Comparison of ENCODE assay signal across 7 mouse cellular contexts in genomic region chr4:104366491-104366890, GRCm38 (mm10).
DNase-seq lines count a peak whose midpoint lies in the region; ATAC-seq and TF ChIP-seq lines count a peak whose summit lies in the region.

No protein-coding gene starts in this region.

- no peak for TF ChIP-seq POLR2A in lung, adult 2 months (IDR thresholded peaks at IDR 0.05; ENCODE audit: borderline replicate concordance, extremely low read depth, low read depth, low read length)
- no peak for TF ChIP-seq POLR2A in small intestine, adult 2 months (IDR thresholded peaks at IDR 0.05; ENCODE audit: low read depth, low read length)

- peaks cover 12% of the 10 kb centered on the region for H3K4me1 ChIP-seq in lung, embryonic 16.5 days (replicated peaks; ENCODE audit: control insufficient read depth, insufficient read depth, low read length)
- H3K4me1 ChIP-seq in lung, adult 2 months (ENCODE audit: control insufficient read depth, insufficient read depth, low read length) = no peaks in the 10 kb centered on the region; the same call in 1 of the 2 replicates
- H3K4me1 ChIP-seq in forebrain, embryonic 13.5 days = peaks cover 40% of the 10 kb centered on the region
- peaks cover 23% of the 10 kb centered on the region for H3K4me1 ChIP-seq in limb, embryonic 12.5 days (replicated peaks)
- H3K4me1 ChIP-seq in small intestine, adult 2 months (ENCODE audit: control insufficient read depth, insufficient read depth, insufficient read length, low read length) = peaks cover 5% of the 10 kb centered on the region

- intact Hi-C loops in left cerebral cortex, postnatal 10 days (cut with DNase I) = loop anchor here (5.0 kb wide), 1 partner anchor 526 kb away; no protein-coding TSS in a partner anchor

- DNase-seq in lung, adult 2 months = no peak
- no peak for DNase-seq in adrenal gland, adult 18-20 months (ENCODE audit: low spot score in 2 of 2)
- no peak for DNase-seq in left cerebral cortex, postnatal 10 days (ENCODE audit: extremely low spot score in 1 of 2, low spot score in 2 of 2)

- ATAC-seq in lung, embryonic 16.5 days (ENCODE audit: low read depth) = no peak
- ATAC-seq in forebrain, embryonic 13.5 days = no peak
- no peak for ATAC-seq in limb, embryonic 12.5 days (ENCODE audit: insufficient number of reproducible peaks, insufficient read depth, low FRiP score, low TSS enrichment, low read depth)

- H3K27me3 ChIP-seq in lung, embryonic 16.5 days (ENCODE audit: control insufficient read depth, insufficient read depth, low read depth, low read length) = peaks cover 57% of the 10 kb centered on the region
- 0 out of 2 replicates have a peak, but pooled peaks cover 8% of the 10 kb centered on the region for H3K27me3 ChIP-seq in forebrain, embryonic 13.5 days
- H3K27me3 ChIP-seq in limb, embryonic 12.5 days = peaks cover 68% of the 10 kb centered on the region
- H3K27me3 ChIP-seq in small intestine, adult 2 months (ENCODE audit: control insufficient read depth, insufficient read depth, low read length) = peaks cover 3% of the 10 kb centered on the region; the same call in 1 of the 2 replicates

- no peak overlapping the region for H3K27ac ChIP-seq in lung, embryonic 16.5 days (ENCODE audit: low read length)
- peak overlapping the region; percentile 92 for H3K27ac ChIP-seq in forebrain, embryonic 13.5 days
- H3K27ac ChIP-seq in limb, embryonic 12.5 days = no peak overlapping the region
- H3K27ac ChIP-seq in small intestine, adult 2 months (ENCODE audit: insufficient read depth, low read depth, low read length) = no peak overlapping the region

- WGBS in lung, embryonic 16.5 days = 7% methylated on average over 8 of the region's 8 CpGs
- 13% methylated on average over 8 of the region's 8 CpGs for WGBS in lung, adult 2 months
- 3% methylated on average over 8 of the region's 8 CpGs for WGBS in forebrain, embryonic 13.5 days
- WGBS in limb, embryonic 12.5 days = 3% methylated on average over 8 of the region's 8 CpGs
- 51% methylated on average over 8 of the region's 8 CpGs for whole genome bisulfite sequencing in small intestine, adult 2 months

- H3K4me2 ChIP-seq in lung, embryonic 16.5 days (ENCODE audit: low read depth, low read length) = peak overlapping the region; percentile 68
- H3K4me2 ChIP-seq in forebrain, embryonic 13.5 days = peak overlapping the region; percentile 83
- peak overlapping the region; percentile 94 for H3K4me2 ChIP-seq in limb, embryonic 12.5 days

- H3K9me3 ChIP-seq in lung, embryonic 16.5 days (ENCODE audit: control insufficient read depth, low read length) = no peaks in the 10 kb centered on the region
- no peaks in the 10 kb centered on the region for H3K9me3 ChIP-seq in forebrain, embryonic 13.5 days (replicated peaks)
- no peaks in the 10 kb centered on the region for H3K9me3 ChIP-seq in limb, embryonic 12.5 days

- TF ChIP-seq CTCF in lung, adult 2 months (IDR thresholded peaks at IDR 0.05; ENCODE audit: insufficient read depth, low read length) = no peak
- no peak for TF ChIP-seq CTCF in small intestine, adult 2 months (IDR thresholded peaks at IDR 0.05; ENCODE audit: extremely low read depth, insufficient read length, insufficient replicate concordance, low read depth, low read length)

- H3K4me3 ChIP-seq in lung, embryonic 16.5 days (ENCODE audit: low read length) = peak overlapping the region; percentile 51
- no peak overlapping the region for H3K4me3 ChIP-seq in lung, adult 2 months (replicated peaks; ENCODE audit: extremely low read depth, low read depth, low read length)
- peak overlapping the region; percentile 79 for H3K4me3 ChIP-seq in forebrain, embryonic 13.5 days
- peak overlapping the region; percentile 69 for H3K4me3 ChIP-seq in limb, embryonic 12.5 days (replicated peaks)
- peak overlapping the region; percentile 68 for H3K4me3 ChIP-seq in small intestine, adult 2 months (ENCODE audit: low read depth, low read length)

- no peaks in the 10 kb centered on the region for H3K36me3 ChIP-seq in lung, embryonic 16.5 days (ENCODE audit: control insufficient read depth, insufficient read depth, low read length)
- H3K36me3 ChIP-seq in forebrain, embryonic 13.5 days (ENCODE audit: poor library complexity, severe bottlenecking) = no peaks in the 10 kb centered on the region
- H3K36me3 ChIP-seq in limb, embryonic 12.5 days = no peaks in the 10 kb centered on the region
- H3K36me3 ChIP-seq in small intestine, adult 2 months (ENCODE audit: control insufficient read depth, insufficient read depth, low read length) = no peaks in the 10 kb centered on the region

- peak overlapping the region; percentile 48; the same call in 1 of the 2 replicates for H3K9ac ChIP-seq in lung, embryonic 16.5 days (ENCODE audit: low read length)
- H3K9ac ChIP-seq in forebrain, embryonic 13.5 days = peak overlapping the region; percentile 91
- H3K9ac ChIP-seq in limb, embryonic 12.5 days (replicated peaks) = peak overlapping the region; percentile 65
